Comparison of ENCODE assay signal across 21 mouse cellular contexts in the genomic region with DNA sequence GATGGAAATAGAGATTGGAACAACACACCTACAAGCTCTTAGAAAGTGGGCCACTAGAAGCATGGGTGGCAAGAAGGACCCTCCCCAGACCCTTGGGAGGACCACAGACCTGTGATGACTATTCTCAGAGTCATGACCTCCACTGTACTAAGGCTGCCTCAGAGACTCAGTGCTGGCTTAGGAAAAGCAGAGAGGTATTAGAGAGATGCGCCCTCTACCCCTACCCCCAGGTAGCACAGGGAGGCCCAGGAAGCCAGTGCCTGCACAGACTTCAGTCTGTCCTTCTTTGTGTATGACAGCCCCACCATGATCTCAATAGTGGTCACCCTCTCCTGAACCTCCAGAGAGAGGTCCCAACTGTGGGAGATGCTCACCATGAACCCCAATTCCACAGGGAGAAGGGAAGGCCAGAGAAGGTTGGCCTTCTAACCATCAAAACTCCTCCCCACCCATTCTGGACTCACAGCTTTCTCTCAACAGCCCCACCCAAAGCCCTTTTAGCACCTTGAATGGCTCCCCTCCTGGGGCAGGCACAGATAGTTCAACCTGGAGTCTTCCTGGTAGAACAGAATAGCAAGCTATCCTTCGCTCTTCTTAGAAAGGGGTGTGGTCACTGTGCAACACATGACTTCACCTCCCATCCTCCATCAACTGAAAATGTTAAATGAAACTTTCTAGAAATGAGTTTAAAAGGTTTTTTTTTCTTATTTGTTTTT. TPM values are rescaled to one million over a fixed set of nuclear protein-coding genes. Genes with fewer than 3 reads are reported as not detected.
DNase-seq lines count a peak whose midpoint lies in the region; ATAC-seq and TF ChIP-seq lines count a peak whose summit lies in the region.
"Had no signal": no experiment of that assay in that cellular context is flagged by ENCODE, and none has a peak within 500 bp of the region (broad histone marks: within the 10 kb centered on the region; RNA-seq: fewer than 3 reads in every experiment).

No protein-coding gene starts in this region.

- H3K4me2 ChIP-seq in midbrain, embryonic 11.5 days = no peak overlapping the region
- no peak overlapping the region for H3K4me2 ChIP-seq in midbrain, embryonic 16.5 days (ENCODE audit: low read length)
- H3K4me2 ChIP-seq: embryonic facial prominence, embryonic 12.5 days; forebrain, embryonic 12.5 days; heart, embryonic 12.5 days; hindbrain, embryonic 15.5 days had no signal

- peak; percentile 10 for TF ChIP-seq CTCF in ES-Bruce4 (IDR thresholded peaks at IDR 0.05; ENCODE audit: low read depth, low read length)

- in situ Hi-C loops in ES-E14 (cut with MboI; ENCODE audit: low sequenced_read_pairs in 2 of 2, unreplicated experiment in 2 of 2) = no loop called here

- H3K4me3 ChIP-seq in midbrain, embryonic 11.5 days (ENCODE audit: low read depth, low read length) = no peak overlapping the region
- H3K4me3 ChIP-seq in midbrain, embryonic 16.5 days (ENCODE audit: low read depth, low read length) = no peak overlapping the region
- H3K4me3 ChIP-seq in ES-Bruce4 (ENCODE audit: low read depth, low read length) = no peak overlapping the region
- H3K4me3 ChIP-seq in ES-E14 (ENCODE audit: insufficient read depth in 1 of 2, low read depth in 1 of 2, low read length in 2 of 2, poor library complexity in 1 of 2, severe bottlenecking in 1 of 2) = no peak overlapping the region
- H3K4me3 ChIP-seq: embryonic facial prominence, embryonic 12.5 days; forebrain, embryonic 12.5 days; heart, embryonic 12.5 days; hindbrain, embryonic 15.5 days had no signal

- H3K27me3 ChIP-seq in midbrain, embryonic 11.5 days (ENCODE audit: control insufficient read depth, insufficient read depth, low read length) = no peaks in the 10 kb centered on the region
- no peaks in the 10 kb centered on the region for H3K27me3 ChIP-seq in midbrain, embryonic 16.5 days (ENCODE audit: control insufficient read depth, insufficient read depth, low read depth, low read length)
- no peaks in the 10 kb centered on the region for H3K27me3 ChIP-seq in ES-Bruce4 (ENCODE audit: control insufficient read depth, insufficient read depth, low read length, poor library complexity, severe bottlenecking)
- H3K27me3 ChIP-seq: embryonic facial prominence, embryonic 12.5 days; forebrain, embryonic 12.5 days; heart, embryonic 12.5 days; hindbrain, embryonic 15.5 days had no signal

- H3K4me1 ChIP-seq in midbrain, embryonic 11.5 days (ENCODE audit: control insufficient read depth, insufficient read depth, low read length) = no peaks in the 10 kb centered on the region
- peaks cover 9% of the 10 kb centered on the region; the same call in 1 of the 2 replicates for H3K4me1 ChIP-seq in midbrain, embryonic 16.5 days (ENCODE audit: control insufficient read depth, insufficient read depth, low read length)
- H3K4me1 ChIP-seq in ES-Bruce4 (ENCODE audit: control insufficient read depth, insufficient read depth, low read length) (peaks cover 2% of the 10 kb centered on the region), ES-E14 (ENCODE audit: control insufficient read depth in 2 of 2, insufficient read depth in 2 of 2, low read length in 2 of 2, poor library complexity in 1 of 2) (peaks cover 0 to 3% of the 10 kb centered on the region in 2 experiments; a peak in 2 of 4 replicates)
- H3K4me1 ChIP-seq: embryonic facial prominence, embryonic 12.5 days; heart, embryonic 12.5 days; hindbrain, embryonic 15.5 days had no signal

- no peak overlapping the region for H3K27ac ChIP-seq in midbrain, embryonic 11.5 days (ENCODE audit: low read depth, low read length)
- H3K27ac ChIP-seq in midbrain, embryonic 16.5 days (ENCODE audit: low read length) = no peak overlapping the region
- no peak overlapping the region for H3K27ac ChIP-seq in ES-Bruce4 (ENCODE audit: insufficient read depth, low read length)
- no peak overlapping the region for H3K27ac ChIP-seq in ES-E14 (ENCODE audit: insufficient read depth, low read depth, low read length, poor library complexity, severe bottlenecking)
- H3K27ac ChIP-seq: embryonic facial prominence, embryonic 12.5 days; forebrain, embryonic 12.5 days; hindbrain, embryonic 15.5 days had no signal

- no peak overlapping the region for H3K9ac ChIP-seq in midbrain, embryonic 11.5 days (ENCODE audit: low read length)
- H3K9ac ChIP-seq in midbrain, embryonic 16.5 days (ENCODE audit: low read depth, low read length) = no peak overlapping the region
- H3K9ac ChIP-seq in ES-Bruce4 (ENCODE audit: low read depth, poor library complexity, severe bottlenecking) (no peak overlapping the region), ES-E14 (ENCODE audit: insufficient read depth, low read depth, low read length, poor library complexity, severe bottlenecking) (no peak overlapping the region)
- H3K9ac ChIP-seq: embryonic facial prominence, embryonic 12.5 days; forebrain, embryonic 12.5 days; forebrain, postnatal 0 days; heart, embryonic 12.5 days; hindbrain, embryonic 15.5 days had no signal

- TF ChIP-seq EP300 in ES-Bruce4 (IDR thresholded peaks at IDR 0.05; ENCODE audit: insufficient read depth, low read depth, low read length) = no peak

- no peak for TF ChIP-seq POLR2A in ES-Bruce4 (IDR thresholded peaks at IDR 0.05; ENCODE audit: insufficient read depth, low read length)

- 76% methylated on average over 2 of the region's 2 CpGs for WGBS in midbrain, embryonic 11.5 days
- WGBS in midbrain, embryonic 16.5 days = 84% methylated on average over 2 of the region's 2 CpGs

- no peaks in the 10 kb centered on the region for H3K9me3 ChIP-seq in midbrain, embryonic 11.5 days (ENCODE audit: control insufficient read depth, low read length)
- no peaks in the 10 kb centered on the region for H3K9me3 ChIP-seq in midbrain, embryonic 16.5 days (replicated peaks; ENCODE audit: control insufficient read depth, low read length, poor library complexity, severe bottlenecking)
- H3K9me3 ChIP-seq in ES-Bruce4 (replicated peaks; ENCODE audit: control insufficient read depth, insufficient read depth, low read length, poor library complexity, severe bottlenecking) (no peaks in the 10 kb centered on the region), ES-E14 (ENCODE audit: control insufficient read depth, insufficient read depth, low read depth, low read length) (no peaks in the 10 kb centered on the region)
- H3K9me3 ChIP-seq: embryonic facial prominence, embryonic 12.5 days; forebrain, embryonic 12.5 days; heart, embryonic 12.5 days; hindbrain, embryonic 15.5 days had no signal

- peak; percentile 2 for DNase-seq in midbrain, embryonic 11.5 days (ENCODE audit: low spot score, missing footprints)
- DNase-seq in ES-E14 (ENCODE audit: low read depth, low spot score) = peak; percentile 21
- no peak for DNase-seq in cerebellum, postnatal 10 days
- DNase-seq in cerebellum, postnatal 4 days (ENCODE audit: low spot score in 2 of 2) = no peak
- DNase-seq: adrenal gland, postnatal 10 days; cerebellum, adult 11-12 months; cerebellum, adult 9-11 months; forebrain, postnatal 0 days; gastrocnemius, postnatal 14 days; heart, postnatal 36 days; kidney, adult 11 months had no signal

- no peak for ATAC-seq in midbrain, embryonic 11.5 days (ENCODE audit: low FRiP score)
- ATAC-seq in midbrain, embryonic 16.5 days = no peak
- ATAC-seq in erythroblast, adult 5-6 weeks (replicated peaks; ENCODE audit: low FRiP score, poor library complexity, severe bottlenecking) = peak; percentile 38; the same call in 1 of the 2 replicates
- no peak for ATAC-seq in megakaryocyte-erythroid progenitor cell, adult 5-6 weeks (replicated peaks; ENCODE audit: low FRiP score, low TSS enrichment, poor library complexity, severe bottlenecking)
- ATAC-seq: forebrain, postnatal 0 days; inflammation-experienced regulatory T-cells, adult 6 months had no signal

- H3K36me3 ChIP-seq in midbrain, embryonic 11.5 days (ENCODE audit: control insufficient read depth, insufficient read depth, low read length) = no peaks in the 10 kb centered on the region
- H3K36me3 ChIP-seq in midbrain, embryonic 16.5 days (ENCODE audit: control insufficient read depth, insufficient read depth, low read length) = peaks cover 18% of the 10 kb centered on the region
- H3K36me3 ChIP-seq in ES-Bruce4 (ENCODE audit: control insufficient read depth, insufficient read depth, low read length, poor library complexity, severe bottlenecking) (no peaks in the 10 kb centered on the region), ES-E14 (ENCODE audit: control insufficient read depth, insufficient read depth, low read length, poor library complexity, severe bottlenecking) (no peaks in the 10 kb centered on the region)
- H3K36me3 ChIP-seq: embryonic facial prominence, embryonic 12.5 days; heart, embryonic 12.5 days had no signal

TF ChIP-seq in ES-E14, 5 proteins besides CTCF, POLR2A, EP300 and RAD21:
- TF ChIP-seq MAFK (IDR thresholded peaks at IDR 0.05; ENCODE audit: insufficient read depth, low read depth, low read length) (no peak), ZNF384 (IDR thresholded peaks at IDR 0.05; ENCODE audit: low read depth, low read length) (no peak), HCFC1 (IDR thresholded peaks at IDR 0.05; ENCODE audit: borderline replicate concordance, insufficient read depth, low read length) (no peak), CHD2 (IDR thresholded peaks at IDR 0.05; ENCODE audit: low read depth, low read length) (no peak), ZC3H11A (IDR thresholded peaks at IDR 0.05; ENCODE audit: borderline replicate concordance, low read depth, low read length) (no peak)

RNA-seq across cellular contexts. Expression of a gene that starts 39.5 kb away (rescaled TPM):
- polyA plus RNA-seq in midbrain, embryonic 11.5 days (2014; fragmentation: Nextera tagmentation; extraction: Ambion mirVana) = 19.5 and 20.2 TPM in 2 replicates
- 327 and 368 TPM in 2 replicates for polyA plus RNA-seq in midbrain, embryonic 16.5 days (2015; fragmentation: Nextera tagmentation; extraction: Ambion mirVana)
- 8.2 and 9.4 TPM in 2 replicates for polyA plus RNA-seq in ES-Bruce4 (2011; ENCODE audit: insufficient read depth, insufficient read length, low read depth, missing spikeins)
- 0.74 and 3.8 TPM in 2 replicates for total RNA-seq in ES-E14 (2012; rRNA removed)
- 1.0 TPM in 1 of 2 replicates, not detected in the other for total RNA-seq in erythroblast, adult 5-6 weeks (2015; ENCODE audit: low replicate concordance)
- not detected in 2 replicates for total RNA-seq in erythroblast, adult 5-6 weeks (2017; ENCODE audit: low replicate concordance)
- 3.1 TPM in 1 of 2 replicates, not detected in the other for total RNA-seq in megakaryocyte-erythroid progenitor cell, adult 5-6 weeks (2014; fragmentation: Nextera tagmentation)
- not detected in 2 replicates for total RNA-seq in megakaryocyte-erythroid progenitor cell, adult 5-6 weeks (2017)
- total RNA-seq: MEL had no signal

RNA-seq across cellular contexts. Expression of a gene that starts 39.7 kb away (rescaled TPM):
- polyA plus RNA-seq in midbrain, embryonic 11.5 days (2014; fragmentation: Nextera tagmentation; extraction: Ambion mirVana) = 5.2 and 5.3 TPM in 2 replicates
- polyA plus RNA-seq in midbrain, embryonic 16.5 days (2015; fragmentation: Nextera tagmentation; extraction: Ambion mirVana) = 3.2 and 3.5 TPM in 2 replicates
- 21.6 and 22.6 TPM in 2 replicates for polyA plus RNA-seq in ES-Bruce4 (2011; ENCODE audit: insufficient read depth, insufficient read length, low read depth, missing spikeins)
- 22.5 and 22.8 TPM in 2 replicates for total RNA-seq in ES-E14 (2012; rRNA removed)
- total RNA-seq in erythroblast, adult 5-6 weeks (2015; ENCODE audit: low replicate concordance) = 1.5 and 2.7 TPM in 2 replicates
- total RNA-seq in erythroblast, adult 5-6 weeks (2017; ENCODE audit: low replicate concordance) = 1.4 and 2.8 TPM in 2 replicates
- total RNA-seq in megakaryocyte-erythroid progenitor cell, adult 5-6 weeks (2014; fragmentation: Nextera tagmentation) = 21.5 and 23.3 TPM in 2 replicates
- 8.3 and 9.5 TPM in 2 replicates for total RNA-seq in megakaryocyte-erythroid progenitor cell, adult 5-6 weeks (2017)

Comparison
In these comparisons a context has a peak if more than half of its experiments do, and no peak if none do; other contexts are left out.
1. DNase-seq: peak in midbrain, embryonic 11.5 days (single experiment) and ES-E14 (single experiment); none in cerebellum, postnatal 10 days (0 of 2) and cerebellum, postnatal 4 days (0 of 2).